ENCODE assay signal across 8 mouse cellular contexts in the genomic region with DNA sequence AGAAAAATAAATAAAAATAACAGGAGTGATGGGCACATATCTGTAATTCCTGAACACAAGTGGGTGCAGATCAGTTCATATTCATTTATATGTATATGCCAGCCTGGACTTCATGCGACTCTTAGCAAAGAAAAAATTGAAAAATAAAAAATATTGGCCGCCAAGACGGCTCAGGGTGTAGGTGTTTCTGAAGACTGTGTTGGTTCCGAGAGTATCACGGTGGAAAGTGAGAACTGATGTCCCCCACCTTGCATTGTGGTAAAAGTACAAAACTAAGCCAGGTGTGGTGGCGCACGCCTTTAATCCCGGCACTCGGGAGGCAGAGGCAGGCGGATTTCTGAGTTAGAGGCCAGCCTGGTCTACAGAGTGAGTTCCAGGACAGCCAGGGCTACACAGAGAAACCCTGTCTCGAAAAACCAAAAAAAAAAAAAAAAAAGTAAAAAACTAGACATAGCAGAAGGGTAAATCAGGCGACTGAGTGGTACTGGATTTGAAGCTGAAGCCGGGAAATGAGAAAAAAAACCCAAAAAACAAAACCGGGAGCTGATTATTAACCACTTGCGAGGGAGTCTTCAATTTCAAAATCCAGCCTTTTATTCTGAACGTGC. TPM values are rescaled to one million over a fixed set of nuclear protein-coding genes. Genes with fewer than 3 reads are reported as not detected.
DNase-seq lines count a peak whose midpoint lies in the region; ATAC-seq lines count a peak whose summit lies in the region.

No protein-coding gene starts in this region.

- peak overlapping the region; percentile 88 for H3K4me3 ChIP-seq in kidney, embryonic 14.5 days (ENCODE audit: low read length)
- peak overlapping the region; percentile 85 for H3K4me3 ChIP-seq in embryonic facial prominence, embryonic 13.5 days
- H3K4me3 ChIP-seq in intestine, embryonic 14.5 days (ENCODE audit: low read depth, low read length) = peak overlapping the region; percentile 87
- H3K4me3 ChIP-seq in midbrain, embryonic 15.5 days = peak overlapping the region; percentile 60

- H3K4me1 ChIP-seq in kidney, embryonic 14.5 days (ENCODE audit: control insufficient read depth, insufficient read depth, low read length) = peaks cover 7% of the 10 kb centered on the region; the same call in 1 of the 2 replicates
- H3K4me1 ChIP-seq in embryonic facial prominence, embryonic 13.5 days = peaks cover 12% of the 10 kb centered on the region
- H3K4me1 ChIP-seq in intestine, embryonic 14.5 days (replicated peaks; ENCODE audit: control insufficient read depth, insufficient read depth, low read length) = peaks cover 5% of the 10 kb centered on the region
- peaks cover 16% of the 10 kb centered on the region for H3K4me1 ChIP-seq in midbrain, embryonic 15.5 days

- 54% methylated on average over 15 of the region's 16 CpGs for WGBS in kidney, embryonic 14.5 days
- WGBS in embryonic facial prominence, embryonic 13.5 days = 54% methylated on average over 16 of the region's 16 CpGs
- 51% methylated on average over 15 of the region's 16 CpGs for WGBS in intestine, embryonic 14.5 days
- WGBS in midbrain, embryonic 15.5 days = 51% methylated on average over 16 of the region's 16 CpGs

- H3K36me3 ChIP-seq in kidney, embryonic 14.5 days (ENCODE audit: control insufficient read depth, insufficient read depth, low read length) = 0 out of 2 replicates have a peak, but pooled peaks cover 3% of the 10 kb centered on the region
- 0 out of 2 replicates have a peak, but pooled peaks cover 6% of the 10 kb centered on the region for H3K36me3 ChIP-seq in embryonic facial prominence, embryonic 13.5 days
- no peaks in the 10 kb centered on the region for H3K36me3 ChIP-seq in intestine, embryonic 14.5 days (ENCODE audit: control insufficient read depth, insufficient read depth, low read length)
- H3K36me3 ChIP-seq in midbrain, embryonic 15.5 days (replicated peaks) = no peaks in the 10 kb centered on the region; the same call in 1 of the 2 replicates

- no peak for ATAC-seq in kidney, embryonic 14.5 days (ENCODE audit: low FRiP score, low TSS enrichment)
- ATAC-seq in embryonic facial prominence, embryonic 13.5 days (ENCODE audit: insufficient number of reproducible peaks, insufficient read depth, low FRiP score, low TSS enrichment, low read depth) = no peak
- 0 out of 2 replicates have a peak, but pooled peaks have one; percentile 6 for ATAC-seq in intestine, embryonic 14.5 days (replicated peaks; ENCODE audit: low FRiP score, low TSS enrichment, low read depth)
- peak; percentile 43; the same call in 1 of the 2 replicates for ATAC-seq in midbrain, embryonic 15.5 days (replicated peaks)
- ATAC-seq in monocyte, adult 5-6 weeks (replicated peaks; ENCODE audit: insufficient number of reproducible peaks, low FRiP score, low TSS enrichment, poor library complexity, severe bottlenecking) = no peak

- H3K27me3 ChIP-seq in kidney, embryonic 14.5 days (ENCODE audit: control insufficient read depth, insufficient read depth, low read length) = no peaks in the 10 kb centered on the region
- H3K27me3 ChIP-seq in embryonic facial prominence, embryonic 13.5 days = no peaks in the 10 kb centered on the region
- H3K27me3 ChIP-seq in intestine, embryonic 14.5 days (replicated peaks; ENCODE audit: control insufficient read depth, insufficient read depth, low read length) = no peaks in the 10 kb centered on the region
- H3K27me3 ChIP-seq in midbrain, embryonic 15.5 days (replicated peaks) = no peaks in the 10 kb centered on the region

- DNase-seq in kidney, postnatal 4 days = no peak
- no peak for DNase-seq in intestine, embryonic 14.5 days (ENCODE audit: low spot score)
- no peak for DNase-seq in right cerebral cortex, adult 18-20 months
- DNase-seq in ovary, postnatal 10 days (ENCODE audit: low spot score) = no peak

- peak overlapping the region; percentile 79 for H3K4me2 ChIP-seq in kidney, embryonic 14.5 days (replicated peaks; ENCODE audit: low read depth, low read length)
- H3K4me2 ChIP-seq in embryonic facial prominence, embryonic 13.5 days = peak overlapping the region; percentile 87
- H3K4me2 ChIP-seq in intestine, embryonic 14.5 days (ENCODE audit: low read length) = 0 out of 2 replicates have a peak overlapping the region, but pooled peaks have one; percentile 20
- peak overlapping the region; percentile 77 for H3K4me2 ChIP-seq in midbrain, embryonic 15.5 days

- H3K27ac ChIP-seq in kidney, embryonic 14.5 days (ENCODE audit: low read depth, low read length) = no peak overlapping the region
- H3K27ac ChIP-seq in embryonic facial prominence, embryonic 13.5 days = no peak overlapping the region
- H3K27ac ChIP-seq in intestine, embryonic 14.5 days (ENCODE audit: low read depth) = no peak overlapping the region
- H3K27ac ChIP-seq in midbrain, embryonic 15.5 days = peak overlapping the region; percentile 64

- H3K9ac ChIP-seq in kidney, embryonic 14.5 days (ENCODE audit: low read depth, low read length) = no peak overlapping the region
- H3K9ac ChIP-seq in embryonic facial prominence, embryonic 13.5 days = no peak overlapping the region; the same call in 1 of the 2 replicates
- no peak overlapping the region; the same call in 1 of the 2 replicates for H3K9ac ChIP-seq in intestine, embryonic 14.5 days (ENCODE audit: low read length)
- no peak overlapping the region for H3K9ac ChIP-seq in midbrain, embryonic 15.5 days

- H3K9me3 ChIP-seq in kidney, embryonic 14.5 days (ENCODE audit: control insufficient read depth, low read length) = no peaks in the 10 kb centered on the region
- no peaks in the 10 kb centered on the region for H3K9me3 ChIP-seq in embryonic facial prominence, embryonic 13.5 days
- H3K9me3 ChIP-seq in intestine, embryonic 14.5 days (ENCODE audit: control insufficient read depth, low read length) = no peaks in the 10 kb centered on the region
- H3K9me3 ChIP-seq in midbrain, embryonic 15.5 days = no peaks in the 10 kb centered on the region

RNA-seq across cellular contexts. Expression of gene Arpc3, which starts 0.4 kb away (rescaled TPM):
- 32.5 and 201 TPM in 2 replicates for polyA plus RNA-seq in kidney, embryonic 14.5 days (2014; fragmentation: Nextera tagmentation; extraction: Ambion mirVana)
- 109 and 128 TPM in 2 replicates for polyA plus RNA-seq in embryonic facial prominence, embryonic 13.5 days (2015; fragmentation: Nextera tagmentation; extraction: Ambion mirVana)
- polyA plus RNA-seq in intestine, embryonic 14.5 days (2014; fragmentation: Nextera tagmentation; extraction: Ambion mirVana) = 39.3 and 44.0 TPM in 2 replicates
- 146 and 148 TPM in 2 replicates for polyA plus RNA-seq in midbrain, embryonic 15.5 days (2015; fragmentation: Nextera tagmentation; extraction: Ambion mirVana)
- total RNA-seq in monocyte, adult 5-6 weeks (2017) = 945 to 1,364 TPM (median 1,320 TPM) in 3 replicates

RNA-seq across cellular contexts. Expression of gene Fam216a, which starts 19.1 kb away (rescaled TPM):
- polyA plus RNA-seq in kidney, embryonic 14.5 days (2014; fragmentation: Nextera tagmentation; extraction: Ambion mirVana) = 73.6 and 76.0 TPM in 2 replicates
- 85.9 and 86.9 TPM in 2 replicates for polyA plus RNA-seq in embryonic facial prominence, embryonic 13.5 days (2015; fragmentation: Nextera tagmentation; extraction: Ambion mirVana)
- 61.2 and 68.4 TPM in 2 replicates for polyA plus RNA-seq in intestine, embryonic 14.5 days (2014; fragmentation: Nextera tagmentation; extraction: Ambion mirVana)
- 149 and 162 TPM in 2 replicates for polyA plus RNA-seq in midbrain, embryonic 15.5 days (2015; fragmentation: Nextera tagmentation; extraction: Ambion mirVana)
- 2.2 to 7.9 TPM (median 5.5 TPM) in 3 replicates for total RNA-seq in monocyte, adult 5-6 weeks (2017)

RNA-seq across cellular contexts. Expression of gene Gpn3, which starts 19.6 kb away (rescaled TPM):
- 77.6 and 82.6 TPM in 2 replicates for polyA plus RNA-seq in kidney, embryonic 14.5 days (2014; fragmentation: Nextera tagmentation; extraction: Ambion mirVana)
- polyA plus RNA-seq in embryonic facial prominence, embryonic 13.5 days (2015; fragmentation: Nextera tagmentation; extraction: Ambion mirVana) = 77.6 and 85.1 TPM in 2 replicates
- 66.5 and 67.9 TPM in 2 replicates for polyA plus RNA-seq in intestine, embryonic 14.5 days (2014; fragmentation: Nextera tagmentation; extraction: Ambion mirVana)
- polyA plus RNA-seq in midbrain, embryonic 15.5 days (2015; fragmentation: Nextera tagmentation; extraction: Ambion mirVana) = 42.9 and 47.7 TPM in 2 replicates
- total RNA-seq in monocyte, adult 5-6 weeks (2017) = 42.8 to 46.5 TPM (median 45.0 TPM) in 3 replicates

RNA-seq across cellular contexts. Expression of gene Anapc7, which starts 30.2 kb away (rescaled TPM):
- polyA plus RNA-seq in kidney, embryonic 14.5 days (2014; fragmentation: Nextera tagmentation; extraction: Ambion mirVana) = 29.1 and 32.5 TPM in 2 replicates
- 54.5 and 55.6 TPM in 2 replicates for polyA plus RNA-seq in embryonic facial prominence, embryonic 13.5 days (2015; fragmentation: Nextera tagmentation; extraction: Ambion mirVana)
- 24.1 and 28.1 TPM in 2 replicates for polyA plus RNA-seq in intestine, embryonic 14.5 days (2014; fragmentation: Nextera tagmentation; extraction: Ambion mirVana)
- 51.2 and 54.5 TPM in 2 replicates for polyA plus RNA-seq in midbrain, embryonic 15.5 days (2015; fragmentation: Nextera tagmentation; extraction: Ambion mirVana)
- total RNA-seq in monocyte, adult 5-6 weeks (2017) = 14.2 to 35.4 TPM (median 20.5 TPM) in 3 replicates

RNA-seq across cellular contexts. Expression of gene Vps29, which starts 37.1 kb away (rescaled TPM):
- 224 and 236 TPM in 2 replicates for polyA plus RNA-seq in kidney, embryonic 14.5 days (2014; fragmentation: Nextera tagmentation; extraction: Ambion mirVana)
- polyA plus RNA-seq in embryonic facial prominence, embryonic 13.5 days (2015; fragmentation: Nextera tagmentation; extraction: Ambion mirVana) = 191 and 192 TPM in 2 replicates
- 243 and 254 TPM in 2 replicates for polyA plus RNA-seq in intestine, embryonic 14.5 days (2014; fragmentation: Nextera tagmentation; extraction: Ambion mirVana)
- 268 and 286 TPM in 2 replicates for polyA plus RNA-seq in midbrain, embryonic 15.5 days (2015; fragmentation: Nextera tagmentation; extraction: Ambion mirVana)
- total RNA-seq in monocyte, adult 5-6 weeks (2017) = 63.4 to 67.5 TPM (median 67.5 TPM) in 3 replicates

Comparison
In these comparisons a context has a peak if more than half of its experiments do, and no peak if none do; other contexts are left out.
1. ATAC-seq: peak in intestine, embryonic 14.5 days (single experiment) and midbrain, embryonic 15.5 days (single experiment); none in kidney, embryonic 14.5 days (single experiment), embryonic facial prominence, embryonic 13.5 days (single experiment) and monocyte, adult 5-6 weeks (single experiment).
2. H3K4me2 ChIP-seq: peak in every context shown above with its lines; median percentile 87 in embryonic facial prominence, embryonic 13.5 days; 79 in kidney, embryonic 14.5 days; 77 in midbrain, embryonic 15.5 days; 20 in intestine, embryonic 14.5 days.
3. Peak in every context shown above with its lines, with median percentiles within 50 percentile points of each other: H3K4me3 ChIP-seq.